Mouse (Mus musculus) midbrain, postnatal 0 days (tissue): ENCODE measurements around the gene Fbxo41. TPM values are rescaled to one million over a fixed set of nuclear protein-coding genes. Genes with fewer than 3 reads are reported as not detected.
"Not testable (repeated sequence)": the region's sequence is repeated elsewhere in the genome, so short reads cannot be mapped to it uniquely, and the experiment has no call there.

Source experiments
- ATAC-seq: fragments of 200-750 bp; cut with Nextera tagmentation; 2 replicates; pipeline ENCODE4 v1.8.0; 2017; ENCODE audit warnings: moderate number of reproducible peaks, mild to moderate bottlenecking, moderate TSS enrichment, moderate library complexity; ENCODE audit not compliant: low FRiP score
- DNase-seq: peaks from one replicate; pipeline ENCODE4 v3.0.0-alpha.2; 2015; ENCODE audit warnings: low spot score
- H3K27ac ChIP-seq: fragments of 300-500 bp; sonication (generic); 2 replicates; pipeline ENCODE4 v1.5.1; 2014; ENCODE audit warnings: low read depth, mild to moderate bottlenecking, low read length, mixed read lengths
- H3K27me3 ChIP-seq: fragments of 300-500 bp; sonication (generic); 2 replicates; pipeline ENCODE4 v1.6.1; 2014; ENCODE audit warnings: low read length, control low read depth, mixed read lengths; ENCODE audit not compliant: insufficient read depth
- H3K36me3 ChIP-seq: fragments of 300-500 bp; sonication (generic); 2 replicates; pipeline ENCODE4 v1.6.1; 2014; ENCODE audit warnings: low read length, control low read depth, mixed read lengths; ENCODE audit not compliant: insufficient read depth
- H3K4me1 ChIP-seq: fragments of 300-500 bp; sonication (generic); 2 replicates; pipeline ENCODE4 v1.6.1; 2014; ENCODE audit warnings: mild to moderate bottlenecking, control low read depth, antibody characterized with exemption, low read length, mixed read lengths; ENCODE audit not compliant: insufficient read depth
- H3K4me2 ChIP-seq: fragments of 300-500 bp; sonication (generic); 2 replicates; pipeline ENCODE4 v1.6.1; 2014; ENCODE audit warnings: low read depth, mild to moderate bottlenecking, low read length, mixed read lengths; ENCODE audit not compliant: poor library complexity, severe bottlenecking
- H3K4me3 ChIP-seq: fragments of 300-500 bp; sonication (generic); 2 replicates; pipeline ENCODE4 v1.5.1; 2014; ENCODE audit warnings: low read depth, mild to moderate bottlenecking, low read length, moderate library complexity
- H3K9ac ChIP-seq: fragments of 300-500 bp; sonication (generic); replicated peaks from 2 replicates; pipeline ENCODE4 v1.6.1; 2014; ENCODE audit warnings: mild to moderate bottlenecking, low read length, moderate library complexity, mixed read lengths; ENCODE audit not compliant: poor library complexity, severe bottlenecking
- H3K9me3 ChIP-seq: fragments of 300-500 bp; sonication (generic); 2 replicates; pipeline ENCODE4 v1.6.1; 2016; ENCODE audit warnings: low read length, control low read depth
- CTCF ChIP-seq: IDR thresholded peaks from 2 replicates; pipeline ENCODE4 v1.5.1; 2016; ENCODE audit warnings: antibody characterized with exemption, mild to moderate bottlenecking
- WGBS: fragments of 180-500 bp; shearing (Covaris S2); extraction: QIAGEN DNeasy Blood & Tissue Kit; methylation state at CpG from one replicate; pipeline ENCODE4 v1.1.7; 2014; 5-methylcytosine and 5-hydroxymethylcytosine counted together
- polyA plus RNA-seq: library from polyadenylated mRNA; unstranded; fragments of >200 nt; fragmentation: Nextera tagmentation; extraction: Ambion mirVana; gene quantifications from 2 replicates; pipeline ENCODE4 v1.2.1, GENCODE M21; 2015
- total RNA-seq: library from RNA; depleted of rRNA; stranded (reverse); fragments of >200 nt; gene quantifications from 2 replicates; pipeline ENCODE4 v1.2.3, GENCODE M21; 2014

Fbxo41 gene
- total and polyA plus RNA-seq, 2 experiments from 2014 or later, result 13.3 to 67.3 TPM

- H3K36me3 ChIP-seq, result peaks cover 7% of the 10 kb centered on the region
- H3K27me3 ChIP-seq, result no peaks in the 10 kb centered on the region
- TF ChIP-seq CTCF, result peak; percentile 73
- peak within 1 kb of the TSS; percentile 85 for H3K4me3 ChIP-seq
- ATAC-seq, result peak; percentile 93
- peak within 1 kb of the TSS; percentile 91 for H3K9ac ChIP-seq
- peaks cover 9% of the 10 kb centered on the region for H3K4me1 ChIP-seq
- peak within 1 kb of the TSS; percentile 95 for H3K27ac ChIP-seq
- 3% methylated on average over 88 of the region's 96 CpGs for WGBS
- H3K4me2 ChIP-seq, result peak within 1 kb of the TSS; percentile 85
- H3K9me3 ChIP-seq, result no peaks in the 10 kb centered on the region
- DNase-seq, result peak; percentile 100
Observed at GRCm38 (mm10) chr6:85450697-85451663, 51.8 kb downstream of the Fbxo41 start, which contains the start of gene Cct7. TSS of gene Cct7 (plus strand) at chr6:85451514.

GRCm38 (mm10) chr6:85450140-85450539 lies 52.7 kb downstream of the Fbxo41 start:
- Histone ChIP-seq H3K4me2 (peak overlapping the region; percentile 85; the same call in 1 of the 2 replicates), H3K36me3 (peaks cover 15% of the 10 kb centered on the region)
- not testable (repeated sequence) for H3K27ac ChIP-seq, H3K4me3 ChIP-seq, H3K9me3 ChIP-seq, DNase-seq, H3K4me1 ChIP-seq, H3K9ac ChIP-seq, ATAC-seq, H3K27me3 ChIP-seq
- whole genome bisulfite sequencing, result 67% methylated on average over 1 of the region's 1 CpGs

DNA sequence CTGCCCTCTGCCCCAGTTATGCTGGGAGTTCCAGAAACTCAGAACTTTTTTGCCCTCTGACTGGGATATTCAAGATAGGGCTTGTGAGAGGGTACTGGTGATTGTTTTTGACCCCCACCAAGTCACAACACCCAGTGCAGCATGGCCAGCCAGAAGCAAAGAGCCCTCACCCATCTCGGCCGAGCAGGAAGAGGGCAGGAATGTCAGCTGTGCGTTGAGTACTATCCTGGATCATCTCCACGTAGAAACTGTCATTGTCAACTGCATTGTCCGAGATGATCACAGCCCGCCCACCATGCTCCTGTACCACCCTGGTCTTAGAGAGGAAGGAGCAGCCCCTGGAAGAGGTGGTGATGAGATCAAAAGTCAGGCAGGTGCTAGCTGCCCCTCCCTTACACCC lies 55.4 kb downstream of the Fbxo41 start:
- ATAC-seq, result no peak
- H3K4me3 ChIP-seq, result no peak overlapping the region
- H3K4me1 ChIP-seq, result no peaks in the 10 kb centered on the region
- no peak overlapping the region for H3K4me2 ChIP-seq
- WGBS, result 84% methylated on average over 6 of the region's 6 CpGs
- H3K27ac ChIP-seq, result no peak overlapping the region
- DNase-seq, result no peak
- no peak overlapping the region for H3K9ac ChIP-seq
- no peaks in the 10 kb centered on the region for H3K9me3 ChIP-seq
- TF ChIP-seq CTCF, result no peak
- H3K27me3 ChIP-seq, result no peaks in the 10 kb centered on the region
- H3K36me3 ChIP-seq, result peaks cover 31% of the 10 kb centered on the region

DNA sequence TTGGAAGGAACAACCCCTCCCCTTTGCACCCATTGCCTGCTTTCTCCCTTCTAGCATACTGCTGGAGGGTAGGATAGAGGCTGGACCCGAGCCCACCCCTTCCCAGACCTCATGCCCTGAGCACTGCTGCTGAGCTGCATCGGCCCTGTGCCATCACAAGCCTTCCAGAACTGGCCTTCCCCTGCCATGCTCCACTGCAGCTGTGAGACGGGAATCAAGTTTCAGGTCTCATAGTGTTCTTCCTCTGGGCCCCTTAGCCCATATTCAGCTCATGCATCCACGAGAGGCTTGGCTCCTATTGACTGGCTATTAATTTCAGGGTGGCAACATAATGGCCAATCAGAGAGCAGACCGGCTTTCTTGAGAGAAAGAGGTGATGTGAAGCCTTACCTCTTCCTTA lies 57.5 kb downstream of the Fbxo41 start:
- no peaks in the 10 kb centered on the region for H3K4me1 ChIP-seq
- no peak overlapping the region for H3K27ac ChIP-seq
- no peaks in the 10 kb centered on the region for H3K9me3 ChIP-seq
- H3K9ac ChIP-seq, result no peak overlapping the region
- no peaks in the 10 kb centered on the region for H3K27me3 ChIP-seq
- DNase-seq, result no peak
- no peak overlapping the region for H3K4me3 ChIP-seq
- no peak overlapping the region for H3K4me2 ChIP-seq
- ATAC-seq, result no peak
- WGBS, result 77% methylated on average over 5 of the region's 5 CpGs
- peaks cover 46% of the 10 kb centered on the region for H3K36me3 ChIP-seq
- no peak for TF ChIP-seq CTCF

GRCm38 (mm10) chr6:85444266-85444965 lies 58.4 kb downstream of the Fbxo41 start:
- no peaks in the 10 kb centered on the region for H3K4me1 ChIP-seq
- no peak for ATAC-seq
- no peak overlapping the region for H3K4me3 ChIP-seq
- no peak overlapping the region for H3K27ac ChIP-seq
- H3K9ac ChIP-seq, result no peak overlapping the region
- no peak for DNase-seq
- H3K4me2 ChIP-seq, result no peak overlapping the region
- no peak for TF ChIP-seq CTCF
- WGBS, result 89% methylated on average over 8 of the region's 8 CpGs
- H3K9me3 ChIP-seq, result no peaks in the 10 kb centered on the region
- H3K36me3 ChIP-seq, result peaks cover 55% of the 10 kb centered on the region
- H3K27me3 ChIP-seq, result no peaks in the 10 kb centered on the region
